Comparison of ENCODE assay signal across 14 mouse cellular contexts in genomic region chr5:113991141-113991540, GRCm38 (mm10). TPM values are rescaled to one million over a fixed set of nuclear protein-coding genes. Genes with fewer than 3 reads are reported as not detected.
DNase-seq lines count a peak whose midpoint lies in the region; ATAC-seq and TF ChIP-seq lines count a peak whose summit lies in the region.
"Had no signal": no experiment of that assay in that cellular context is flagged by ENCODE, and none has a peak within 500 bp of the region (broad histone marks: within the 10 kb centered on the region; RNA-seq: fewer than 3 reads in every experiment).

No protein-coding gene starts in this region.

- H3K9me3 ChIP-seq in embryonic facial prominence, embryonic 12.5 days: no peaks in the 10 kb centered on the region
- no peaks in the 10 kb centered on the region for H3K9me3 ChIP-seq in embryonic facial prominence, embryonic 10.5 days
- no peaks in the 10 kb centered on the region for H3K9me3 ChIP-seq in kidney, embryonic 14.5 days (ENCODE audit: control insufficient read depth, low read length)
- no peaks in the 10 kb centered on the region for H3K9me3 ChIP-seq in liver, postnatal 0 days (ENCODE audit: low read length)

- no peak for TF ChIP-seq CTCF in Patski (IDR thresholded peaks at IDR 0.05)
- no peak for TF ChIP-seq CTCF in liver, postnatal 0 days (IDR thresholded peaks at IDR 0.05; ENCODE audit: low read depth)

- peaks cover 29% of the 10 kb centered on the region for H3K4me1 ChIP-seq in embryonic facial prominence, embryonic 12.5 days
- peaks cover 49% of the 10 kb centered on the region for H3K4me1 ChIP-seq in embryonic facial prominence, embryonic 10.5 days
- H3K4me1 ChIP-seq in kidney, embryonic 14.5 days (ENCODE audit: control insufficient read depth, insufficient read depth, low read length): peaks cover 33% of the 10 kb centered on the region
- H3K4me1 ChIP-seq in liver, postnatal 0 days (ENCODE audit: insufficient read depth): peaks cover 52% of the 10 kb centered on the region

- CTCF ChIA-PET in Patski (lab: Charles Lee): interaction anchor here (1.0 kb wide), 1 partner anchor 56 kb away, joined by 6 read pairs; no protein-coding TSS in a partner anchor

- no peak for ATAC-seq in embryonic facial prominence, embryonic 12.5 days (ENCODE audit: insufficient number of reproducible peaks, insufficient read depth, low FRiP score, low TSS enrichment)
- no peak for ATAC-seq in kidney, embryonic 14.5 days (ENCODE audit: low FRiP score, low TSS enrichment)
- peak; percentile 49 for ATAC-seq in Patski
- no peak for ATAC-seq in liver, postnatal 0 days
- ATAC-seq in megakaryocyte-erythroid progenitor cell, adult 5-6 weeks (replicated peaks; ENCODE audit: low FRiP score, low TSS enrichment, poor library complexity, severe bottlenecking): no peak

- peaks cover 19% of the 10 kb centered on the region for H3K36me3 ChIP-seq in embryonic facial prominence, embryonic 12.5 days
- peaks cover 30% of the 10 kb centered on the region for H3K36me3 ChIP-seq in embryonic facial prominence, embryonic 10.5 days (replicated peaks)
- H3K36me3 ChIP-seq in kidney, embryonic 14.5 days (ENCODE audit: control insufficient read depth, insufficient read depth, low read length): peaks cover 13% of the 10 kb centered on the region; the same call in 1 of the 2 replicates
- no peaks in the 10 kb centered on the region for H3K36me3 ChIP-seq in liver, postnatal 0 days (replicated peaks; ENCODE audit: insufficient read depth, low read length)

- POLR2A ChIA-PET in Patski (lab: Charles Lee): interaction anchor here (1.0 to 1.9 kb wide), 2 partner anchors 11 to 15 kb away, joined by 4 to 9 read pairs; no protein-coding TSS in a partner anchor

- no peaks in the 10 kb centered on the region for H3K27me3 ChIP-seq in embryonic facial prominence, embryonic 12.5 days
- H3K27me3 ChIP-seq in embryonic facial prominence, embryonic 10.5 days (replicated peaks; ENCODE audit: low read depth, poor library complexity, severe bottlenecking): no peaks in the 10 kb centered on the region
- H3K27me3 ChIP-seq in kidney, embryonic 14.5 days (ENCODE audit: control insufficient read depth, insufficient read depth, low read length): no peaks in the 10 kb centered on the region
- H3K27me3 ChIP-seq in Patski: no peaks in the 10 kb centered on the region
- H3K27me3 ChIP-seq in liver, postnatal 0 days (ENCODE audit: insufficient read depth, low read length): no peaks in the 10 kb centered on the region; the same call in 1 of the 2 replicates

- TF ChIP-seq EP300 in liver, postnatal 0 days (IDR thresholded peaks at IDR 0.05; ENCODE audit: low read depth): no peak

- H3K4me3 ChIP-seq in embryonic facial prominence, embryonic 12.5 days: no peak overlapping the region
- H3K4me3 ChIP-seq in embryonic facial prominence, embryonic 10.5 days: no peak overlapping the region
- no peak overlapping the region for H3K4me3 ChIP-seq in kidney, embryonic 14.5 days (ENCODE audit: low read length)
- H3K4me3 ChIP-seq in liver, postnatal 0 days (ENCODE audit: low read depth, low read length): no peak overlapping the region

- H3K4me2 ChIP-seq in embryonic facial prominence, embryonic 12.5 days (replicated peaks): peak overlapping the region; percentile 81; the same call in 1 of the 2 replicates
- no peak overlapping the region for H3K4me2 ChIP-seq in kidney, embryonic 14.5 days (replicated peaks; ENCODE audit: low read depth, low read length)
- H3K4me2 ChIP-seq in liver, postnatal 0 days (ENCODE audit: low read depth, low read length): peak overlapping the region; percentile 60; the same call in 1 of the 2 replicates

- in situ Hi-C loops in Patski (cut with MboI; ENCODE audit: low pct_unique_long_range_greater_than_20kb): loop anchor here (25.0 kb wide), 1 partner anchor 1521 kb away; the partner anchor contains the start of gene Pxn

- H3K9ac ChIP-seq in embryonic facial prominence, embryonic 12.5 days: no peak overlapping the region
- H3K9ac ChIP-seq in kidney, embryonic 14.5 days (ENCODE audit: low read depth, low read length): 0 out of 2 replicates have a peak overlapping the region, but pooled peaks have one; percentile 7
- H3K9ac ChIP-seq in liver, postnatal 0 days (replicated peaks): no peak overlapping the region

- WGBS in embryonic facial prominence, embryonic 12.5 days: 74% methylated on average over 7 of the region's 7 CpGs
- WGBS in embryonic facial prominence, embryonic 10.5 days: 75% methylated on average over 7 of the region's 7 CpGs
- WGBS in kidney, embryonic 14.5 days: 63% methylated on average over 7 of the region's 7 CpGs
- 84% methylated on average over 7 of the region's 7 CpGs for WGBS in liver, postnatal 0 days (ENCODE audit: insufficient replicate concordance)

- H3K27ac ChIP-seq in embryonic facial prominence, embryonic 12.5 days: no peak overlapping the region
- no peak overlapping the region for H3K27ac ChIP-seq in embryonic facial prominence, embryonic 10.5 days (replicated peaks)
- no peak overlapping the region for H3K27ac ChIP-seq in kidney, embryonic 14.5 days (ENCODE audit: low read depth, low read length)
- H3K27ac ChIP-seq in liver, postnatal 0 days (ENCODE audit: low read depth): peak overlapping the region; percentile 61; the same call in 1 of the 2 replicates

- no peak for DNase-seq in embryonic facial prominence, embryonic 10.5 days (ENCODE audit: low spot score)
- no peak for DNase-seq in kidney, adult 18-20 months
- DNase-seq in Patski (ENCODE audit: low read depth, low spot score): no peak
- no peak for DNase-seq in liver, postnatal 0 days
- no peak for DNase-seq in frontal cortex, postnatal 10 days (ENCODE audit: low spot score in 2 of 2)
- DNase-seq: embryo, embryonic 11 days; kidney, postnatal 14 days; lung, postnatal 36 days; right cerebral cortex, postnatal 4 days had no signal

RNA-seq across cellular contexts. Expression of gene Ssh1, which starts 2.6 kb away (rescaled TPM):
- polyA plus RNA-seq in embryonic facial prominence, embryonic 12.5 days (2016; fragmentation: Nextera tagmentation; extraction: Ambion mirVana): 18.1 and 20.4 TPM in 2 replicates
- 15.6 and 17.9 TPM in 2 replicates for polyA plus RNA-seq in embryonic facial prominence, embryonic 10.5 days (2016; fragmentation: Nextera tagmentation; extraction: Ambion mirVana)
- 18.5 and 28.2 TPM in 2 replicates for polyA plus RNA-seq in kidney, embryonic 14.5 days (2014; fragmentation: Nextera tagmentation; extraction: Ambion mirVana)
- polyA plus RNA-seq in Patski (2021): 17.5 TPM
- polyA plus RNA-seq in liver, postnatal 0 days (2015; fragmentation: Nextera tagmentation; extraction: Ambion mirVana): 3.7 and 4.3 TPM in 2 replicates
- total RNA-seq in megakaryocyte-erythroid progenitor cell, adult 5-6 weeks (2014; fragmentation: Nextera tagmentation): 12.5 and 20.6 TPM in 2 replicates
- 3.7 and 5.1 TPM in 2 replicates for total RNA-seq in megakaryocyte-erythroid progenitor cell, adult 5-6 weeks (2017)

RNA-seq across cellular contexts. Expression of gene Dao, which starts 12.4 kb away (rescaled TPM):
- polyA plus RNA-seq in embryonic facial prominence, embryonic 12.5 days (2016; fragmentation: Nextera tagmentation; extraction: Ambion mirVana): not detected in 2 replicates
- not detected in 2 replicates for polyA plus RNA-seq in embryonic facial prominence, embryonic 10.5 days (2016; fragmentation: Nextera tagmentation; extraction: Ambion mirVana)
- 6.0 and 7.7 TPM in 2 replicates for polyA plus RNA-seq in kidney, embryonic 14.5 days (2014; fragmentation: Nextera tagmentation; extraction: Ambion mirVana)
- 0.18 TPM for polyA plus RNA-seq in Patski (2021)
- not detected in 2 replicates for polyA plus RNA-seq in liver, postnatal 0 days (2015; fragmentation: Nextera tagmentation; extraction: Ambion mirVana)
- not detected in 2 replicates for total RNA-seq in megakaryocyte-erythroid progenitor cell, adult 5-6 weeks (2014; fragmentation: Nextera tagmentation)
- not detected in 2 replicates for total RNA-seq in megakaryocyte-erythroid progenitor cell, adult 5-6 weeks (2017)
- total RNA-seq: left cerebral cortex, postnatal 25 days had no signal
- polyA plus RNA-seq: heart, embryonic 16.5 days had no signal
